33 mouse cellular contexts compared by ENCODE assay signal in genomic region chr12:98614910-98615508, GRCm38 (mm10). TPM values are rescaled to one million over a fixed set of nuclear protein-coding genes. Genes with fewer than 3 reads are reported as not detected.
DNase-seq lines count a peak whose midpoint lies in the region; ATAC-seq and TF ChIP-seq lines count a peak whose summit lies in the region.
"Had no signal": no experiment of that assay in that cellular context is flagged by ENCODE, and none has a peak within 500 bp of the region (broad histone marks: within the 10 kb centered on the region; RNA-seq: fewer than 3 reads in every experiment).

No protein-coding gene starts in this region.

- H3K4me3 ChIP-seq in forebrain, embryonic 16.5 days (replicated peaks; ENCODE audit: low read length) = no peak overlapping the region
- no peak overlapping the region for H3K4me3 ChIP-seq in forebrain, embryonic 12.5 days (replicated peaks)
- no peak overlapping the region for H3K4me3 ChIP-seq in hindbrain, postnatal 0 days (ENCODE audit: low read length)
- no peak overlapping the region for H3K4me3 ChIP-seq in hindbrain, embryonic 12.5 days
- no peak overlapping the region for H3K4me3 ChIP-seq in neural tube, embryonic 14.5 days (ENCODE audit: low read depth, low read length)
- H3K4me3 ChIP-seq: embryonic facial prominence, embryonic 12.5 days; heart, adult 2 months; heart, embryonic 13.5 days; intestine, embryonic 15.5 days; limb, embryonic 15.5 days; liver, embryonic 13.5 days; megakaryocyte, embryonic 14.5 days; midbrain, embryonic 12.5 days had no signal

- H3K9me3 ChIP-seq in forebrain, embryonic 16.5 days (ENCODE audit: control insufficient read depth, low read length) = no peaks in the 10 kb centered on the region
- H3K9me3 ChIP-seq in forebrain, embryonic 12.5 days = no peaks in the 10 kb centered on the region
- H3K9me3 ChIP-seq in hindbrain, postnatal 0 days (ENCODE audit: low read length) = no peaks in the 10 kb centered on the region
- no peaks in the 10 kb centered on the region for H3K9me3 ChIP-seq in hindbrain, embryonic 12.5 days (replicated peaks)
- no peaks in the 10 kb centered on the region for H3K9me3 ChIP-seq in neural tube, embryonic 14.5 days (ENCODE audit: control insufficient read depth, low read length)
- H3K9me3 ChIP-seq: embryonic facial prominence, embryonic 12.5 days; heart, embryonic 13.5 days; intestine, embryonic 15.5 days; limb, embryonic 15.5 days; liver, embryonic 13.5 days; midbrain, embryonic 12.5 days had no signal

- H3K36me3 ChIP-seq in forebrain, embryonic 16.5 days (ENCODE audit: control insufficient read depth, insufficient read depth) = no peaks in the 10 kb centered on the region
- H3K36me3 ChIP-seq in forebrain, embryonic 12.5 days (replicated peaks) = no peaks in the 10 kb centered on the region
- H3K36me3 ChIP-seq in hindbrain, postnatal 0 days (ENCODE audit: insufficient read depth, low read length) = no peaks in the 10 kb centered on the region
- no peaks in the 10 kb centered on the region for H3K36me3 ChIP-seq in hindbrain, embryonic 12.5 days
- no peaks in the 10 kb centered on the region for H3K36me3 ChIP-seq in neural tube, embryonic 14.5 days (ENCODE audit: control insufficient read depth, insufficient read depth, low read length)
- H3K36me3 ChIP-seq: embryonic facial prominence, embryonic 12.5 days; heart, embryonic 13.5 days; intestine, embryonic 15.5 days; limb, embryonic 15.5 days; liver, embryonic 13.5 days; midbrain, embryonic 12.5 days had no signal

- TF ChIP-seq CTCF in hindbrain, postnatal 0 days (IDR thresholded peaks at IDR 0.05; ENCODE audit: low read depth) = no peak
- TF ChIP-seq CTCF in brain, embryonic 14.5 days (IDR thresholded peaks at IDR 0.05; ENCODE audit: borderline replicate concordance, extremely low read depth, insufficient read depth, insufficient read length) = no peak

- WGBS in forebrain, embryonic 16.5 days = 80% methylated on average over 3 of the region's 3 CpGs
- 88% methylated on average over 3 of the region's 3 CpGs for WGBS in forebrain, embryonic 12.5 days
- 77% methylated on average over 3 of the region's 3 CpGs for WGBS in hindbrain, postnatal 0 days
- WGBS in hindbrain, embryonic 12.5 days = 90% methylated on average over 3 of the region's 3 CpGs
- 42% methylated on average over 3 of the region's 3 CpGs for WGBS in neural tube, embryonic 14.5 days

- peak; percentile 38; the same call in 1 of the 2 replicates for ATAC-seq in forebrain, embryonic 16.5 days
- ATAC-seq in forebrain, embryonic 12.5 days (ENCODE audit: low FRiP score) = no peak
- ATAC-seq in hindbrain, postnatal 0 days = peak; percentile 53; the same call in 1 of the 2 replicates
- ATAC-seq in hindbrain, embryonic 12.5 days (ENCODE audit: low FRiP score) = no peak
- ATAC-seq in neural tube, embryonic 14.5 days (ENCODE audit: low read depth) = peak; percentile 67
- ATAC-seq: intestine, embryonic 15.5 days; lung, postnatal 0 days; Patski had no signal

- H3K27ac ChIP-seq in forebrain, embryonic 16.5 days (ENCODE audit: low read length) = no peak overlapping the region
- no peak overlapping the region for H3K27ac ChIP-seq in forebrain, embryonic 12.5 days
- H3K27ac ChIP-seq in hindbrain, postnatal 0 days = no peak overlapping the region; the same call in 1 of the 2 replicates
- no peak overlapping the region for H3K27ac ChIP-seq in hindbrain, embryonic 12.5 days
- H3K27ac ChIP-seq in neural tube, embryonic 14.5 days (ENCODE audit: low read depth, low read length) = no peak overlapping the region; the same call in 1 of the 2 replicates
- H3K27ac ChIP-seq: embryonic facial prominence, embryonic 12.5 days; heart, adult 2 months; heart, embryonic 13.5 days; intestine, embryonic 15.5 days; limb, embryonic 15.5 days; liver, embryonic 13.5 days; midbrain, embryonic 12.5 days had no signal

- TF ChIP-seq POLR2A in brain, embryonic 14.5 days (IDR thresholded peaks at IDR 0.05; ENCODE audit: borderline replicate concordance, extremely low read depth, insufficient read depth, insufficient read length, poor library complexity, severe bottlenecking) = no peak

- no peak overlapping the region for H3K4me2 ChIP-seq in forebrain, embryonic 16.5 days (ENCODE audit: low read length)
- H3K4me2 ChIP-seq in forebrain, embryonic 12.5 days = no peak overlapping the region
- H3K4me2 ChIP-seq in hindbrain, postnatal 0 days (ENCODE audit: low read depth, low read length) = no peak overlapping the region
- H3K4me2 ChIP-seq in hindbrain, embryonic 12.5 days (replicated peaks) = no peak overlapping the region
- H3K4me2 ChIP-seq in neural tube, embryonic 14.5 days (ENCODE audit: low read depth, low read length) = no peak overlapping the region
- H3K4me2 ChIP-seq: embryonic facial prominence, embryonic 12.5 days; heart, embryonic 13.5 days; intestine, embryonic 15.5 days; limb, embryonic 15.5 days; liver, embryonic 13.5 days; midbrain, embryonic 12.5 days had no signal

- no peaks in the 10 kb centered on the region for H3K27me3 ChIP-seq in forebrain, embryonic 16.5 days (replicated peaks; ENCODE audit: control insufficient read depth, insufficient read depth, low read length)
- H3K27me3 ChIP-seq in forebrain, embryonic 12.5 days = no peaks in the 10 kb centered on the region
- no peaks in the 10 kb centered on the region for H3K27me3 ChIP-seq in hindbrain, postnatal 0 days (ENCODE audit: insufficient read depth, low read length)
- no peaks in the 10 kb centered on the region for H3K27me3 ChIP-seq in hindbrain, embryonic 12.5 days
- H3K27me3 ChIP-seq in neural tube, embryonic 14.5 days (ENCODE audit: control insufficient read depth, insufficient read depth, low read length) = no peaks in the 10 kb centered on the region
- H3K27me3 ChIP-seq: embryonic facial prominence, embryonic 12.5 days; heart, embryonic 13.5 days; intestine, embryonic 15.5 days; limb, embryonic 15.5 days; liver, embryonic 13.5 days; megakaryocyte, embryonic 14.5 days; midbrain, embryonic 12.5 days; Patski had no signal

- peaks cover 7% of the 10 kb centered on the region for H3K4me1 ChIP-seq in forebrain, embryonic 16.5 days (replicated peaks; ENCODE audit: control insufficient read depth, insufficient read depth, low read length)
- peaks cover 6% of the 10 kb centered on the region; the same call in 1 of the 2 replicates for H3K4me1 ChIP-seq in forebrain, embryonic 12.5 days
- H3K4me1 ChIP-seq in hindbrain, postnatal 0 days (ENCODE audit: insufficient read depth, low read length) = no peaks in the 10 kb centered on the region
- H3K4me1 ChIP-seq in hindbrain, embryonic 12.5 days = peaks cover 2% of the 10 kb centered on the region; the same call in 1 of the 2 replicates
- 0 out of 2 replicates have a peak, but pooled peaks cover 4% of the 10 kb centered on the region for H3K4me1 ChIP-seq in neural tube, embryonic 14.5 days (ENCODE audit: control insufficient read depth, insufficient read depth, low read length)
- H3K4me1 ChIP-seq: embryonic facial prominence, embryonic 12.5 days; heart, embryonic 13.5 days; intestine, embryonic 15.5 days; limb, embryonic 15.5 days; liver, embryonic 13.5 days; megakaryocyte, embryonic 14.5 days; midbrain, embryonic 12.5 days had no signal

- H3K9ac ChIP-seq in forebrain, embryonic 16.5 days (replicated peaks; ENCODE audit: low read depth, low read length) = no peak overlapping the region
- H3K9ac ChIP-seq in forebrain, embryonic 12.5 days = no peak overlapping the region
- H3K9ac ChIP-seq in hindbrain, postnatal 0 days (replicated peaks; ENCODE audit: low read length) = 0 out of 2 replicates have a peak overlapping the region, but pooled peaks have one; percentile 21
- H3K9ac ChIP-seq in hindbrain, embryonic 12.5 days = no peak overlapping the region
- H3K9ac ChIP-seq in neural tube, embryonic 14.5 days (replicated peaks; ENCODE audit: low read depth, low read length) = no peak overlapping the region
- H3K9ac ChIP-seq: embryonic facial prominence, embryonic 12.5 days; heart, embryonic 13.5 days; intestine, embryonic 15.5 days; limb, embryonic 15.5 days; liver, embryonic 13.5 days; midbrain, embryonic 12.5 days had no signal

- DNase-seq in hindbrain, postnatal 0 days (ENCODE audit: low spot score) = no peak
- DNase-seq in brain, embryonic 14.5 days (ENCODE audit: low read depth) = peak; percentile 26
- no peak for DNase-seq in embryo, embryonic 11 days
- DNase-seq: adrenal gland, postnatal 10 days; cerebellum, adult 11 months; cerebellum, adult 9-10 months; cerebellum, postnatal 36 days; heart, adult 2 months; heart, postnatal 10 days; kidney, adult 2 months; kidney, postnatal 4 days; liver, embryonic 13.5 days; lung, adult 18-20 months; lung, postnatal 4 days; right cerebral cortex, adult 18-20 months; right cerebral cortex, postnatal 4 days; thymus, adult 2 months; thymus, postnatal 36 days had no signal

RNA-seq across cellular contexts. Expression of gene Spata7, which starts 12.9 kb away (rescaled TPM):
- polyA plus RNA-seq in forebrain, embryonic 16.5 days (2015; fragmentation: Nextera tagmentation; extraction: Ambion mirVana) = 27.4 and 32.1 TPM in 2 replicates
- polyA plus RNA-seq in forebrain, embryonic 12.5 days (2016; fragmentation: Nextera tagmentation; extraction: Ambion mirVana) = 24.8 and 25.8 TPM in 2 replicates
- 28.7 and 34.0 TPM in 2 replicates for total RNA-seq in hindbrain, postnatal 0 days (2014; rRNA removed)
- 35.0 and 37.7 TPM in 2 replicates for polyA plus RNA-seq in hindbrain, postnatal 0 days (2015; fragmentation: Nextera tagmentation; extraction: Ambion mirVana)
- polyA plus RNA-seq in hindbrain, embryonic 12.5 days (2016; fragmentation: Nextera tagmentation; extraction: Ambion mirVana) = 27.1 and 27.4 TPM in 2 replicates
- polyA plus RNA-seq in brain, embryonic 14.5 days (2012; rRNA removed) = 14.1 and 16.9 TPM in 2 replicates
- polyA plus RNA-seq in neural tube, embryonic 14.5 days (2014; fragmentation: Nextera tagmentation; extraction: Ambion mirVana) = 36.2 and 40.9 TPM in 2 replicates

RNA-seq across cellular contexts. Expression of gene Kcnk10, which starts 36.9 kb away (rescaled TPM):
- 57.8 and 58.8 TPM in 2 replicates for polyA plus RNA-seq in forebrain, embryonic 16.5 days (2015; fragmentation: Nextera tagmentation; extraction: Ambion mirVana)
- 47.6 and 53.8 TPM in 2 replicates for polyA plus RNA-seq in forebrain, embryonic 12.5 days (2016; fragmentation: Nextera tagmentation; extraction: Ambion mirVana)
- 28.1 and 39.9 TPM in 2 replicates for total RNA-seq in hindbrain, postnatal 0 days (2014; rRNA removed)
- 31.5 and 32.2 TPM in 2 replicates for polyA plus RNA-seq in hindbrain, postnatal 0 days (2015; fragmentation: Nextera tagmentation; extraction: Ambion mirVana)
- 32.1 and 35.1 TPM in 2 replicates for polyA plus RNA-seq in hindbrain, embryonic 12.5 days (2016; fragmentation: Nextera tagmentation; extraction: Ambion mirVana)
- polyA plus RNA-seq in brain, embryonic 14.5 days (2012; rRNA removed) = 15.1 and 20.9 TPM in 2 replicates
- polyA plus RNA-seq in neural tube, embryonic 14.5 days (2014; fragmentation: Nextera tagmentation; extraction: Ambion mirVana) = 40.1 and 50.5 TPM in 2 replicates
- total RNA-seq: gastrocnemius, adult 8-10 months; heart, adult 2 months; hematopoietic stem cell, adult 5-6 weeks; MEL had no signal
- polyA plus RNA-seq: liver, embryonic 13.5 days had no signal

Comparison
In these comparisons a context has a peak if more than half of its experiments do, and no peak if none do; other contexts are left out.
1. ATAC-seq: peak in forebrain, embryonic 16.5 days (single experiment), hindbrain, postnatal 0 days (single experiment) and neural tube, embryonic 14.5 days (single experiment); none in forebrain, embryonic 12.5 days (single experiment) and hindbrain, embryonic 12.5 days (single experiment).